Mouse (Mus musculus) hindbrain, embryonic 12.5 days (tissue): ENCODE measurements at regions not wholly inside any gene's neighbourhood (a gene's known extent, or its start where the extent isn't known, plus 50 kb on each side); places are given as distances from the start of the nearest gene placed in this dataset.

Source experiments
- ATAC-seq: fragments of 200-750 bp; cut with Nextera tagmentation; 2 replicates; pipeline ENCODE4 v1.8.0; 2017; ENCODE audit warnings: moderate TSS enrichment; ENCODE audit not compliant: low FRiP score
- H3K27ac ChIP-seq: fragments of 300-500 bp; sonication (generic); 2 replicates; pipeline ENCODE4 v1.5.1; 2016; ENCODE audit warnings: mild to moderate bottlenecking
- H3K27me3 ChIP-seq: fragments of 300-500 bp; sonication (generic); 2 replicates; pipeline ENCODE4 v1.6.1; 2016; ENCODE audit warnings: mild to moderate bottlenecking
- H3K36me3 ChIP-seq: fragments of 300-500 bp; sonication (generic); 2 replicates; pipeline ENCODE4 v1.6.1; 2016; ENCODE audit warnings: mild to moderate bottlenecking
- H3K4me1 ChIP-seq: fragments of 300-500 bp; sonication (generic); 2 replicates; pipeline ENCODE4 v1.6.1; 2016
- H3K4me2 ChIP-seq: fragments of 300-500 bp; sonication (generic); replicated peaks from 2 replicates; pipeline ENCODE4 v1.6.1; 2016; ENCODE audit warnings: mild to moderate bottlenecking
- H3K4me3 ChIP-seq: fragments of 300-500 bp; sonication (generic); 2 replicates; pipeline ENCODE4 v1.5.1; 2016; ENCODE audit warnings: mild to moderate bottlenecking
- H3K9ac ChIP-seq: fragments of 300-500 bp; sonication (generic); 2 replicates; pipeline ENCODE4 v1.6.1; 2016; ENCODE audit warnings: mild to moderate bottlenecking, moderate library complexity
- H3K9me3 ChIP-seq: fragments of 300-500 bp; sonication (generic); replicated peaks from 2 replicates; pipeline ENCODE4 v1.6.1; 2016; ENCODE audit warnings: mild to moderate bottlenecking
- WGBS: fragments of 180-500 bp; shearing (Covaris S2); methylation state at CpG from one replicate; pipeline ENCODE4 v1.1.7; 2016; 5-methylcytosine and 5-hydroxymethylcytosine counted together

GRCm38 (mm10) chr8:25439971-25440370, 615.8 kb upstream of the Adam5 start:
- H3K27me3 ChIP-seq: peaks cover 5% of the 10 kb centered on the region
- no peaks in the 10 kb centered on the region for H3K9me3 ChIP-seq
- no peak overlapping the region for H3K4me2 ChIP-seq
- no peaks in the 10 kb centered on the region for H3K36me3 ChIP-seq
- no peak overlapping the region for H3K4me3 ChIP-seq
- 66% methylated on average over 12 of the region's 12 CpGs for WGBS
- no peak for ATAC-seq
- H3K4me1 ChIP-seq: peaks cover 14% of the 10 kb centered on the region
- H3K27ac ChIP-seq: peak overlapping the region; percentile 53; the same call in 1 of the 2 replicates
- no peak overlapping the region for H3K9ac ChIP-seq

GRCm38 (mm10) chr8:25438021-25438620, 614.0 kb upstream of the Adam5 start:
- no peak for ATAC-seq
- Histone ChIP-seq H3K9me3 (no peaks in the 10 kb centered on the region), H3K4me1 (peaks cover 14% of the 10 kb centered on the region), H3K36me3 (no peaks in the 10 kb centered on the region), H3K27me3 (peaks cover 5% of the 10 kb centered on the region), H3K9ac (no peak overlapping the region), H3K4me3 (no peak overlapping the region), H3K4me2 (no peak overlapping the region), H3K27ac (no peak overlapping the region)
- WGBS: 76% methylated on average over 9 of the region's 9 CpGs

- H3K4me1 ChIP-seq: peaks cover 14% of the 10 kb centered on the region
- WGBS: 26% methylated on average over 4 of the region's 4 CpGs
- no peak for ATAC-seq
Observed at GRCm38 (mm10) chr8:25437178-25437577, 613.0 kb upstream of the Adam5 start.

GRCm38 (mm10) chr8:25430552-25430951, 606.4 kb upstream of the Adam5 start:
- Histone ChIP-seq H3K4me2 (no peak overlapping the region), H3K27me3 (no peaks in the 10 kb centered on the region), H3K4me3 (no peak overlapping the region), H3K36me3 (no peaks in the 10 kb centered on the region), H3K4me1 (peaks cover 25% of the 10 kb centered on the region), H3K9me3 (0 out of 2 replicates have a peak, but pooled peaks cover 6% of the 10 kb centered on the region), H3K27ac (no peak overlapping the region), H3K9ac (no peak overlapping the region)
- WGBS: 26% methylated on average over 5 of the region's 5 CpGs
- ATAC-seq: 0 out of 2 replicates have a peak, but pooled peaks have one; percentile 38

More at GRCm38 (mm10) chr8:25437178-25437577, 613.0 kb upstream of the Adam5 start:
- Histone ChIP-seq H3K9me3 (no peaks in the 10 kb centered on the region), H3K9ac (no peak overlapping the region), H3K4me3 (no peak overlapping the region), H3K27me3 (peaks cover 5% of the 10 kb centered on the region), H3K4me2 (no peak overlapping the region), H3K27ac (no peak overlapping the region), H3K36me3 (no peaks in the 10 kb centered on the region)

GRCm38 (mm10) chr8:25429846-25430482, 605.8 kb upstream of the Adam5 start:
- WGBS: 58% methylated on average over 19 of the region's 19 CpGs
- Histone ChIP-seq H3K9ac (no peak overlapping the region; the same call in 1 of the 2 replicates), H3K36me3 (no peaks in the 10 kb centered on the region), H3K4me2 (no peak overlapping the region), H3K9me3 (0 out of 2 replicates have a peak, but pooled peaks cover 6% of the 10 kb centered on the region), H3K4me1 (peaks cover 25% of the 10 kb centered on the region), H3K27me3 (no peaks in the 10 kb centered on the region), H3K27ac (peak overlapping the region; percentile 6; the same call in 1 of the 2 replicates), H3K4me3 (no peak overlapping the region)
- peak; percentile 58 for ATAC-seq

GRCm38 (mm10) chr8:25428761-25429160, 604.6 kb upstream of the Adam5 start:
- Histone ChIP-seq H3K4me1 (peaks cover 25% of the 10 kb centered on the region), H3K4me3 (no peak overlapping the region), H3K27me3 (no peaks in the 10 kb centered on the region), H3K9me3 (0 out of 2 replicates have a peak, but pooled peaks cover 6% of the 10 kb centered on the region), H3K4me2 (no peak overlapping the region), H3K9ac (no peak overlapping the region), H3K27ac (no peak overlapping the region), H3K36me3 (no peaks in the 10 kb centered on the region)
- 71% methylated on average over 2 of the region's 2 CpGs for WGBS
- ATAC-seq: no peak

GRCm38 (mm10) chr8:25426207-25426606, 602.0 kb upstream of the Adam5 start:
- H3K36me3 ChIP-seq: no peaks in the 10 kb centered on the region
- H3K4me2 ChIP-seq: no peak overlapping the region
- no peak for ATAC-seq
- H3K4me3 ChIP-seq: no peak overlapping the region
- H3K27ac ChIP-seq: no peak overlapping the region
- 35% methylated on average over 1 of the region's 1 CpGs for WGBS
- no peaks in the 10 kb centered on the region for H3K27me3 ChIP-seq
- H3K4me1 ChIP-seq: peaks cover 25% of the 10 kb centered on the region
- H3K9ac ChIP-seq: no peak overlapping the region
- no peaks in the 10 kb centered on the region for H3K9me3 ChIP-seq

- Histone ChIP-seq H3K9me3 (no peaks in the 10 kb centered on the region), H3K27me3 (no peaks in the 10 kb centered on the region), H3K36me3 (no peaks in the 10 kb centered on the region), H3K9ac (no peak overlapping the region), H3K4me2 (no peak overlapping the region), H3K4me1 (peaks cover 2% of the 10 kb centered on the region; the same call in 1 of the 2 replicates), H3K4me3 (no peak overlapping the region), H3K27ac (no peak overlapping the region)
- ATAC-seq: no peak
- WGBS: 89% methylated on average over 6 of the region's 6 CpGs
Observed at GRCm38 (mm10) chr8:25421478-25421877, 597.3 kb upstream of the Adam5 start.

- Histone ChIP-seq H3K4me2 (no peak overlapping the region), H3K9ac (no peak overlapping the region), H3K4me3 (no peak overlapping the region), H3K9me3 (no peaks in the 10 kb centered on the region), H3K27ac (no peak overlapping the region), H3K36me3 (no peaks in the 10 kb centered on the region), H3K4me1 (no peaks in the 10 kb centered on the region), H3K27me3 (no peaks in the 10 kb centered on the region)
- ATAC-seq: no peak
- 95% methylated on average over 5 of the region's 5 CpGs for WGBS
Observed at GRCm38 (mm10) chr8:25410536-25410935, 586.4 kb upstream of the Adam5 start.

- Histone ChIP-seq H3K27ac (no peak overlapping the region), H3K36me3 (no peaks in the 10 kb centered on the region), H3K9ac (no peak overlapping the region), H3K4me3 (no peak overlapping the region), H3K9me3 (no peaks in the 10 kb centered on the region), H3K4me1 (no peaks in the 10 kb centered on the region), H3K4me2 (no peak overlapping the region), H3K27me3 (no peaks in the 10 kb centered on the region)
- ATAC-seq: no peak
- 90% methylated on average over 5 of the region's 5 CpGs for WGBS
Observed at GRCm38 (mm10) chr8:25407862-25408261, 583.7 kb upstream of the Adam5 start.

- H3K4me3 ChIP-seq: no peak overlapping the region
- H3K9me3 ChIP-seq: no peaks in the 10 kb centered on the region
- H3K4me2 ChIP-seq: no peak overlapping the region
- 0 out of 2 replicates have a peak, but pooled peaks cover 3% of the 10 kb centered on the region for H3K27me3 ChIP-seq
- H3K27ac ChIP-seq: peak overlapping the region; percentile 66
- WGBS: 10% methylated on average over 6 of the region's 6 CpGs
- H3K36me3 ChIP-seq: no peaks in the 10 kb centered on the region
- ATAC-seq: peak; percentile 29
- H3K4me1 ChIP-seq: peaks cover 31% of the 10 kb centered on the region
- H3K9ac ChIP-seq: no peak overlapping the region; the same call in 1 of the 2 replicates
Observed at GRCm38 (mm10) chr8:25392766-25393166, 568.6 kb upstream of the Adam5 start.

GRCm38 (mm10) chr8:25389947-25390346, 565.8 kb upstream of the Adam5 start:
- 51% methylated on average over 9 of the region's 10 CpGs for WGBS
- Histone ChIP-seq H3K4me2 (no peak overlapping the region), H3K9ac (no peak overlapping the region), H3K27ac (no peak overlapping the region), H3K9me3 (no peaks in the 10 kb centered on the region), H3K4me3 (no peak overlapping the region), H3K4me1 (peaks cover 31% of the 10 kb centered on the region), H3K27me3 (0 out of 2 replicates have a peak, but pooled peaks cover 3% of the 10 kb centered on the region), H3K36me3 (no peaks in the 10 kb centered on the region)
- ATAC-seq: no peak
